Mouse (Mus musculus): Measurements from ENCODE around the gene Gtpbp1. TPM values are rescaled to one million over a fixed set of nuclear protein-coding genes. Genes with fewer than 3 reads are reported as not detected.

Gtpbp1 gene
- polyA plus RNA-seq (2017; shearing (Covaris generic)): 77.5 TPM

GRCm38 (mm10) chr15:79690426-79691022 lies at the start of gene Gtpbp1:
Gtpbp1 (plus strand) TSS chr15:79690845.

GRCm38 (mm10) chr15:79658531-79659375 lies 31.9 kb upstream of the Gtpbp1 start, which contains the start of the genes Fam227a and Cby1:
Fam227a (minus strand) TSS chr15:79658956.
Cby1 (plus strand) TSS chr15:79659199.

GRCm38 (mm10) chr15:79670249-79670971 lies 20.2 kb upstream of the Gtpbp1 start, which contains the start of gene Tomm22:
Tomm22 (plus strand) TSS chr15:79670861.

GRCm38 (mm10) chr15:79687646-79688267 lies 2.9 kb upstream of the Gtpbp1 start, which contains the start of gene Josd1:
Josd1 (minus strand) TSS chr15:79687919.

GRCm38 (mm10) chr15:79741921-79742705 lies 51.5 kb downstream of the Gtpbp1 start, which contains the start of gene Sun2:
Sun2 (minus strand) TSS chr15:79742536.

Other genes starting within 250 kb of the Gtpbp1 start
- 6.4 TPM for gene Csnk1e, start 235.3 kb upstream of the Gtpbp1 start, polyA plus RNA-seq (2017; shearing (Covaris generic))
- not detected for gene Kcnj4, start 185.6 kb upstream of the Gtpbp1 start, polyA plus RNA-seq (2017; shearing (Covaris generic))
- gene Kdelr3, start 174.4 kb upstream of the Gtpbp1 start, polyA plus RNA-seq (2017; shearing (Covaris generic)): 0.48 TPM
- gene Ddx17, start 144.1 kb upstream of the Gtpbp1 start, polyA plus RNA-seq (2017; shearing (Covaris generic)): 23.9 TPM
- not detected for gene Dmc1, start 85.7 kb upstream of the Gtpbp1 start, polyA plus RNA-seq (2017; shearing (Covaris generic))
- gene Fam227a, start 31.9 kb upstream of the Gtpbp1 start, polyA plus RNA-seq (2017; shearing (Covaris generic)): 0.79 TPM
- gene Cby1, start 31.6 kb upstream of the Gtpbp1 start, polyA plus RNA-seq (2017; shearing (Covaris generic)): 18.3 TPM
- 223 TPM for gene Tomm22, start 20.0 kb upstream of the Gtpbp1 start, polyA plus RNA-seq (2017; shearing (Covaris generic))
- gene Josd1, start 2.9 kb upstream of the Gtpbp1 start, polyA plus RNA-seq (2017; shearing (Covaris generic)): 4.2 TPM
- gene Sun2, start 51.7 kb downstream of the Gtpbp1 start, polyA plus RNA-seq (2017; shearing (Covaris generic)): 11.0 TPM
- 13.6 TPM for gene Dnal4, start 87.0 kb downstream of the Gtpbp1 start, polyA plus RNA-seq (2017; shearing (Covaris generic))
- 0.44 TPM for gene Nptxr, start 113.9 kb downstream of the Gtpbp1 start, polyA plus RNA-seq (2017; shearing (Covaris generic))
- not detected for gene Npcd, start 143.4 kb downstream of the Gtpbp1 start, polyA plus RNA-seq (2017; shearing (Covaris generic))
- gene Cbx6, start 143.8 kb downstream of the Gtpbp1 start, polyA plus RNA-seq (2017; shearing (Covaris generic)): 75.4 TPM
- 519 TPM for gene Apobec3, start 200.8 kb downstream of the Gtpbp1 start, polyA plus RNA-seq (2017; shearing (Covaris generic))